Mouse (Mus musculus) CH12.LX (cell line): ENCODE measurements at regions not wholly inside any gene's neighbourhood (a gene's known extent, or its start where the extent isn't known, plus 50 kb on each side); places are given as distances from the start of the nearest gene placed in this dataset.

Experiments used
- CTCF ChIP-seq, 2 experiments: IDR thresholded peaks in 1 of 2; conservative IDR thresholded peaks in 1 of 2; 2 replicates each; pipeline ENCODE4 v1.5.1; 2011 to 2012; ENCODE audit warnings: low read depth in 2 of 2, low read length in 2 of 2, improper control_type of control experiment in 1 of 2, inconsistent platforms in 1 of 2, mild to moderate bottlenecking in 1 of 2, moderate library complexity in 1 of 2
- ELF1 ChIP-seq: IDR thresholded peaks from 2 replicates; pipeline ENCODE4 v1.6.1; 2014; ENCODE audit warnings: low read depth, mild to moderate bottlenecking, inconsistent platforms, low read length, improper control_type of control experiment
- EP300 ChIP-seq: IDR thresholded peaks from 2 replicates; pipeline ENCODE4 v1.6.1; 2011; ENCODE audit warnings: low read length, improper control_type of control experiment
- GABPA ChIP-seq: IDR thresholded peaks from 2 replicates; pipeline ENCODE4 v1.6.1; 2012; ENCODE audit warnings: low read depth, low read length, improper control_type of control experiment, inconsistent platforms; ENCODE audit not compliant: insufficient replicate concordance
- KAT2A ChIP-seq: IDR thresholded peaks from 2 replicates; pipeline ENCODE4 v1.6.1; 2012; ENCODE audit warnings: low read length, improper control_type of control experiment, inconsistent platforms; ENCODE audit not compliant: insufficient replicate concordance
- MAX ChIP-seq: IDR thresholded peaks from 2 replicates; pipeline ENCODE4 v1.6.1; 2011; ENCODE audit warnings: low read length, improper control_type of control experiment
- MYC ChIP-seq: IDR thresholded peaks from 2 replicates; pipeline ENCODE4 v1.6.1; 2011; ENCODE audit warnings: low read depth, mild to moderate bottlenecking, improper control_type of control experiment, low read length
- NELFE ChIP-seq: IDR thresholded peaks from 2 replicates; pipeline ENCODE4 v1.6.1; 2011; ENCODE audit warnings: low read depth, low read length, improper control_type of control experiment
- POLR2A ChIP-seq: IDR thresholded peaks from 2 replicates; pipeline ENCODE4 v1.6.1; 2011; ENCODE audit warnings: low read depth, mild to moderate bottlenecking, improper control_type of control experiment, low read length
- RCOR1 ChIP-seq: conservative IDR thresholded peaks from 2 replicates; pipeline ENCODE4 v1.6.1; 2012; ENCODE audit warnings: low read depth, mild to moderate bottlenecking, inconsistent platforms, low read length, improper control_type of control experiment
- UBTF ChIP-seq: IDR thresholded peaks from 2 replicates; pipeline ENCODE4 v1.6.1; 2012; ENCODE audit warnings: low read depth, mild to moderate bottlenecking, inconsistent platforms, low read length, improper control_type of control experiment, moderate library complexity
- ZC3H11A ChIP-seq: IDR thresholded peaks from 2 replicates; pipeline ENCODE4 v1.6.1; 2012; ENCODE audit warnings: low read depth, mild to moderate bottlenecking, inconsistent platforms, low read length, improper control_type of control experiment
- ZMIZ1 ChIP-seq: IDR thresholded peaks from 2 replicates; pipeline ENCODE4 v1.6.1; 2012; ENCODE audit warnings: low read depth, mild to moderate bottlenecking, inconsistent platforms, low read length, improper control_type of control experiment
- ZNF384 ChIP-seq: IDR thresholded peaks from 2 replicates; pipeline ENCODE4 v1.6.1; 2012; ENCODE audit warnings: low read depth, low read length, improper control_type of control experiment, inconsistent platforms

GRCm38 (mm10) chr12:5996672-5997071, 621.2 kb upstream of the Klhl29 start:
- no peak for TF ChIP-seq UBTF
- no peak for TF ChIP-seq POLR2A
- TF ChIP-seq GABPA: no peak
- no peak for TF ChIP-seq NELFE
- no peak for TF ChIP-seq CTCF (conservative IDR thresholded peaks at IDR 0.05 in 1 of 2, IDR thresholded peaks at IDR 0.05 in 1 of 2; ENCODE audit: low read depth in 2 of 2, low read length in 2 of 2)
- no peak for TF ChIP-seq RCOR1
- TF ChIP-seq ZC3H11A: no peak
- TF ChIP-seq ELF1: no peak
- TF ChIP-seq EP300: no peak
- no peak for TF ChIP-seq MAX
- TF ChIP-seq ZMIZ1: no peak
- TF ChIP-seq MYC: no peak
- TF ChIP-seq ZNF384: no peak
- no peak for TF ChIP-seq KAT2A
